Mouse (Mus musculus) megakaryocyte, adult 5-6 weeks (primary cell): Measurements from ENCODE around the gene Tex11. TPM values are rescaled to one million over a fixed set of nuclear protein-coding genes. Genes with fewer than 3 reads are reported as not detected.
"Not testable (repeated sequence)": the region's sequence is repeated elsewhere in the genome, so short reads cannot be mapped to it uniquely, and the experiment has no call there.

Source experiments
- ATAC-seq: 2 replicates; pipeline ENCODE4 v1.8.0; 2016; ENCODE audit warnings: mild to moderate bottlenecking, inconsistent platforms; ENCODE audit not compliant: poor library complexity, severe bottlenecking
- total RNA-seq, 2 experiments: library from RNA; stranded (forward) in 1 of 2; stranded (reverse) in 1 of 2; fragments of 153-499, 151-499 nt in 1 of 2; fragments of 221-1000, 200-1000 nt in 1 of 2; gene quantifications; 2 replicates each; pipeline versions ENCODE4 v1.2.3 to v1.2.4; 2015 to 2017

The Tex11 gene
- 0.49 and 1.0 TPM in 2 replicates for total RNA-seq (2015)
- 0.48 and 0.69 TPM in 2 replicates for total RNA-seq (2017)

- ATAC-seq = no peak
Observed at GRCm38 (mm10) chrX:101059541-101059940, at the start of gene Tex11. Gene Tex11 (minus strand): TSS chrX:101059667.

- ATAC-seq = no peak
Observed at GRCm38 (mm10) chrX:101085920-101086319, 26.5 kb upstream of the Tex11 start, which contains the start of gene Slc7a3. Gene Slc7a3 (minus strand): TSS chrX:101086020.

DNA sequence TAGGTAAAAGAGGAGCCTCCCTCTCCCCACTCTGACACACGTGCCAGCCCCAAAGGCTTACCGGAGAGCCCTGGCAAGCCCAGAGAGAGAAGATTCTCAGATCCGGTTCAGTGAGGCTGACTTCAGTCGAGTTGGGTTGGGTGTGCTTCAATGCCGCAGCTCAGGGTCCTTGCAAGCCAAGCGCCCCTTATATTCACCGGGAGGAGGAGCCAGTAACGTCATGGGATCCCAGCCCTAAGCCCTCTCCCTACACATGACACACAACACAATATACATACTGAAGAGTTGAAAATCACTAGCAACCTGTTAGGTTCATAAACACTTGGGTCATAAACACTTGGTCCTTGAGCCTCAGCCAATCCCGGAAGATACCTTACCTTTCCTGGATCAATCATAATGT lies 25.7 kb upstream of the Tex11 start:
- ATAC-seq = not testable (repeated sequence)

GRCm38 (mm10) chrX:101084192-101084591 lies 24.7 kb upstream of the Tex11 start:
- no peak for ATAC-seq

- ATAC-seq = no peak
Observed at GRCm38 (mm10) chrX:101065245-101065644, 5.8 kb upstream of the Tex11 start.

DNA sequence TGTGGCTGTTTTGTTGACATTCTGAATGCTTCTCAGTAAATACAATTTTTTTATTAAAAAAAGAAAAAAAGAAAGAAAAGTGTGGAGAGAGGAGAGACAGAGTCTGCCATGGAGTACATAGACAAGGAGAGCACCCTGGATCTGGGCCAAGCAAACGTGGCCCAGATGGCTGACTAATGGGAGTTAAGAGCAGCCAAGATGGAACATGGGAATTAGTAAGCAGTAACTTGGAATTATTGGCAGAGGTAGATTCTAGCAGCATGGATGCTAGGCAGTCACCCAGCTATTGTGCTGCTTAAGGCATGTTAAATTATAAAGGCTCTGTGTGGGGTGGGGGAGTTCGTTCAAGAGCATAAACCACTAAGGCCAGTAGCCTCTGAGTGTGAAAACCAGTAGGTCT lies 4.0 kb upstream of the Tex11 start:
- no peak for ATAC-seq

DNA sequence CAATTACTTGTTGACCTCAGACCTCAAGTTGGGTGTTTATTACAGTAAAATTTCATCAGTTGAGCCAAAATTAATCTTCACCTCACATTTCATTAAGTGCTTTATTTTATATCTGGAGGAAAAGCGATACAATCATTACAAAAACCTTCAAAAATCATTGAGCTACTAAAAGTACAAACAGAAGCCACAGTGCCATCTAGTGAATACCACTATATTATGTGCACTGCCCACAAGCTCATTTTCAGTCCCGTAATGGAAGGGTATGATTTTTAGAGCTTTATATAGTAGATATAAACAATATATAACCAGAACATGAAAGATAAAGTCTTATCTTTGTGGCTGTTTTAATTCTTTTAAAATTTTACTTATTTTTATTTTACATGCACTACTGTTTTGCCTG lies 115.8 kb downstream of the Tex11 start:
- no peak for ATAC-seq

- ATAC-seq = no peak
Observed at GRCm38 (mm10) chrX:100839211-100839610, 220.3 kb downstream of the Tex11 start.

DNA sequence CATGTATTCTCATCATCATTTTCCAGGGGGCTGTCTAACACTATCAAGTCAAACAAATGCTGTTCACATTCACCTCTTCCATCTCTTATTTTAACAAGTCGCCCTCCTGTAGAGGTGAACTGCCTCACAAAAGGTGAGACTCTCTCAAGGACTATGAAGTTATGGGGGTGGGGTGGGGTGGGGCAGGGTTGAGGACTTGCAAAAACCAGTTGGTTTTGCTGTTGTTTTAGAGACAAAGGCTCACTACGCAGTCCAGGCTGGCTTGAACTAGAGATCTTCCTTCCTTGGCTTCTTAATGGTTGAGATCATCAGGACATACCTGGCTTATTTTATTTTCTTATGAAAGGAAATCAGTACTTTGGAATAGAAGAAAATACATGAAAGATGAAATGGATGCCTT lies 226.7 kb downstream of the Tex11 start:
- ATAC-seq = no peak

- ATAC-seq = no peak
Observed at GRCm38 (mm10) chrX:100825557-100825956, 233.9 kb downstream of the Tex11 start.

- no peak for ATAC-seq
Observed at GRCm38 (mm10) chrX:100821149-100821548, 238.3 kb downstream of the Tex11 start.

GRCm38 (mm10) chrX:100818681-100819080 lies 240.8 kb downstream of the Tex11 start:
- ATAC-seq = no peak

DNA sequence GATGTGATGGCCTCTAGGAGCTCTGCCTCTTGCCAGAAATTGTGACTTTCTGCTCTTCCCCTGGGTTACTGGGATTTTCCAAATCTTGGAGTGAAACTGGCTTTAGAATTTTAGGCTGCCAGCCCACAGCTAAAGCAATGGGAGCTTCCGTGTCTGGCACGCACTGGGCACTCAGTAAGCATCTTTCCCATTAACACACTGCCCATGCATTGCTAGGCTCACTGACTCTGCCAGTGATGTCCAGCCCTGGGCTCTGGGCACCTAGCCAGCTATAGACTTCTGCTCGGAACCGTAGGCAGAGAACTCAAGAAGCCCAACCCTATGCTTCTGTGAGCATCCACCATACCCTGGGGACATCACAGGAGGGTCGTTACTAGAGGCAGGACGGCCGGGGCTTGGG lies 243.7 kb downstream of the Tex11 start:
- no peak for ATAC-seq

- no peak for ATAC-seq
Observed at GRCm38 (mm10) chrX:100814139-100814538, 245.3 kb downstream of the Tex11 start.

GRCm38 (mm10) chrX:100811129-100811528 lies 248.3 kb downstream of the Tex11 start:
- no peak for ATAC-seq

- ATAC-seq = no peak
Observed at GRCm38 (mm10) chrX:100802034-100802433, 257.4 kb downstream of the Tex11 start.

DNA sequence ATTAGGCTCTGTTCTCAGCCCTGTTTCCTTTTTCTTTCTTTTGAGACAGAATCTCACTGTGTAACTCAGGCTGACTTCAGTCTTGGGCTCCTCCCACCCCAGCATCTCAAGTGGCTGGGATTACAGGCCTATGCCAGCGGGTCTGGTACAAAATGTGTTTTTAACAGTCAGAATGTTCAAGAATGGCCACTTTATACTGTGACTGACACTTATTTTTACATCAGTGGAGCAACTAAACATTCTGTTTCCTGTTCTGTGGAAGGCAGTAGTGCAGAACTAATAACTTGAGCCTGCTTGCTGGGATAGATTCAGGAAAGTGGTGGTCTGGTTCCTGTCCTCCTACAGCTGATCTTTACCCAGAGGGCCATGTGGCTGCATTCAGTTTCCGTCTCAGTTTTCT lies 258.8 kb downstream of the Tex11 start:
- ATAC-seq = no peak

DNA sequence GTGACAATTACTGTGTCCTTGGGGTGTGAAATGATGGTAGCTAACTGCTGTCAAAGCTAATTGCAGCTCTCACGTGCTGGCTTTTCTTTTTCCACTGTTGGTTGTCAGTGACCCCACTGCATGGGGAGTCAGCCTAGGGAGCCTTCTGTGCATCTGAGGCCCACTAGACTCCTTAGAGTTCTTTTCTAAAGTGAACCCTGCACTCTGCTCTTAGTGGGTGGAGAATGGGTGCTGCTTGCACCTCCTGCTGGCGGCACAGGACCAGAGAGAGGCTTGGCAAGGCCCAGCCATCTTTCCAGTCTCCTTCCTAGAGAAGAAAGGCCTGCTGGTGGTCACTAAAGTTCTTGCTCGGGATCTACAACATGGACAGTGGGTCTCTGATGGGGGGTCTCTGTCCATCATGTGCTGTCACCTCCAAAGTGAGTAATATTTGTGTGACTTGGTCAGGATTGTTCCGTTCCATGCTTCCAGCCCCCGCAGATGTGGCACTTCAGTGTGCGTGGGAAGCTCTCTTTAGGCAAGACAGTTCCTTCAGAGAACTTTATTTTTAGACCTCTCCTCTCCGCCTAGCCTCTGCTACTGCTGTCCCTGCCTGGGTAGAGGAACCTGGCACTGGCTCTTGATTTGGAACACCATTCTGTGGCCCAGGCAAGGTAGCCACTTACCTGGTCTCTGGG lies 261.5 kb downstream of the Tex11 start:
- no peak for ATAC-seq

DNA sequence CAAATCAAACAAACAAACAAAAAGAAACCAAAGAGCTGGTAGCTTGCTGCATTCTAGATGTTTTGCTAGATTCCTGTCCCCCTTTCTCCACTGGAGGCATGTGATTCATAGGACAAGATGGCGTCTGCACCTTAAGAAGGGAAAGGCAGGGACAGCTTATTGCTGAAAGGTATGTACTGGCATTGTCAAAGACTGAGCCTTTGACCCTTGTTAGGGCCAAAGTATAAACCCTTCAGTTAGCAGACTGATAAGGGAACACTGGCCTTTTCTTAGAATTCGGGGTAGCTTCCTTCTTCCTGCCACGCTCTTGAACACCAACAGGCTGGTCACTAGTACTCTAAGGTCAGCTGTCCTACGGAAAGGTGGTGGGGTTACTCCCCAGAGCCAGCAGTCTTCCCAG lies 262.1 kb downstream of the Tex11 start:
- no peak for ATAC-seq

GRCm38 (mm10) chrX:100796741-100797090 lies 262.8 kb downstream of the Tex11 start:
- ATAC-seq = no peak

- no peak for ATAC-seq
Observed at GRCm38 (mm10) chrX:100796041-100796740, 263.3 kb downstream of the Tex11 start.

DNA sequence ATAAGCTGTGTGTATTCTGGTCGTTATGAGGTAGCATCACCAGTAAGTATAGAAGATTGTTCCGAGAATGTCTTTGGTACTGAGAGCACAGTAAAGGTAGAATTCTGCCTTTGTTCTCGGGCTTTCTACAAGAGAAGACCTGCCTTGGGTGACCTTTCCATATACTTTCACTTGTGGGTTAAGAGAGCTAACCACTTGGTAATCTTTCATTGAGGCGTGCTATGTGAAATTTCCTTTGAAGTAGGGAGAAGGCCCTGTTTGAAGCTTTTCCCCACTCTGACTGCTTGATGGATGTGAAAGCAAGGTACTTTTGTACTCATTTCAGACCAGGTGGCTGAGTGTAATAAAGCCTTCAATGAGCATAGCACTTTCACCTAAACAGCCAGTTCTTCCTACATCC lies 270.1 kb downstream of the Tex11 start:
- no peak for ATAC-seq
